Mouse (Mus musculus): Measurements from ENCODE around the gene Irf2. TPM values are rescaled to one million over a fixed set of nuclear protein-coding genes. Genes with fewer than 3 reads are reported as not detected.
A peak's percentile ranks its signal among the peaks of the same experiment; 100 is the strongest.

Irf2 gene
- total and polyA plus RNA-seq, 3 experiments: 4.9 to 19.4 TPM; not detected in 1

DNA sequence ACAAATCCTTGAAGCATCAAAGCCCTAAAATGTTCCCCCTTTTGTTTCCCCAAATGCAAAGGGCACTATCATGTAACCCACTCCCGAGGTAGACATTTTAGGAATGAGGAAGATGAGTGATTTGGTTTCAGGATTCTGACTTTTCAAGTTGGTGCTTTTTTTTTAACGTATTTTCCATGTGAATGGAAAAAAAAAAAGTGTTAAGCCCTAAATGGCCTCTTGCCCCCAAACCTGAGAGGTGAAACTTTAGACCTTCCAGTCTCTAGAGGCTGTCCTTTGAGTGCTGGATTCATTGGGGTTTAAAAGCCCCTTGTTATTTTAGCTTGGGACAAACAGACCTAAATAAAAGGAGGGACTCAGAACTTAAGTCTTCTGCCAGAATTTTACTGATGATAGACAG, 109.9 kb downstream of the Irf2 start:
- Histone ChIP-seq H3K79me2 (ENCODE audit: control insufficient read depth, insufficient read depth, low read length, poor library complexity) (no peaks in the 10 kb centered on the region), H3K36me3 (ENCODE audit: control insufficient read depth in 1 of 2, insufficient read depth in 2 of 2, low read length in 2 of 2) (peaks cover 3 to 26% of the 10 kb centered on the region in 2 experiments; a peak in 3 of 4 replicates), H3K4me1 (ENCODE audit: control insufficient read depth in 1 of 2, insufficient read depth in 2 of 2, low read length in 2 of 2) (peaks cover 9 to 36% of the 10 kb centered on the region in 2 experiments), H3K27ac (ENCODE audit: control insufficient read depth, low read depth, low read length) (no peak overlapping the region), H3K27me3 (ENCODE audit: control insufficient read depth in 1 of 2, insufficient read depth in 2 of 2, low read length in 2 of 2) (no peaks in the 10 kb centered on the region), H3K4me3 (ENCODE audit: control insufficient read depth in 1 of 2, insufficient read depth in 1 of 2, low read depth in 2 of 2, low read length in 2 of 2) (no peak overlapping the region), H3K9me3 (replicated peaks; ENCODE audit: insufficient read depth, low read length) (no peaks in the 10 kb centered on the region), H3K9ac (ENCODE audit: control insufficient read depth, low read depth, low read length, poor library complexity, severe bottlenecking) (no peak overlapping the region)
- DNase-seq (ENCODE audit: low read depth, low spot score): no peak
- TF ChIP-seq ELF1 (IDR thresholded peaks at IDR 0.05; ENCODE audit: low read depth, low read length) (no peak), UBTF (IDR thresholded peaks at IDR 0.05; ENCODE audit: borderline replicate concordance, insufficient read depth, low read depth, low read length) (no peak), USF1 (IDR thresholded peaks at IDR 0.05; ENCODE audit: low read depth, low read length) (no peak), SIN3A (IDR thresholded peaks at IDR 0.05; ENCODE audit: low read length) (no peak), MAFK (IDR thresholded peaks at IDR 0.05; ENCODE audit: borderline replicate concordance, low read depth, low read length) (no peak)

DNA sequence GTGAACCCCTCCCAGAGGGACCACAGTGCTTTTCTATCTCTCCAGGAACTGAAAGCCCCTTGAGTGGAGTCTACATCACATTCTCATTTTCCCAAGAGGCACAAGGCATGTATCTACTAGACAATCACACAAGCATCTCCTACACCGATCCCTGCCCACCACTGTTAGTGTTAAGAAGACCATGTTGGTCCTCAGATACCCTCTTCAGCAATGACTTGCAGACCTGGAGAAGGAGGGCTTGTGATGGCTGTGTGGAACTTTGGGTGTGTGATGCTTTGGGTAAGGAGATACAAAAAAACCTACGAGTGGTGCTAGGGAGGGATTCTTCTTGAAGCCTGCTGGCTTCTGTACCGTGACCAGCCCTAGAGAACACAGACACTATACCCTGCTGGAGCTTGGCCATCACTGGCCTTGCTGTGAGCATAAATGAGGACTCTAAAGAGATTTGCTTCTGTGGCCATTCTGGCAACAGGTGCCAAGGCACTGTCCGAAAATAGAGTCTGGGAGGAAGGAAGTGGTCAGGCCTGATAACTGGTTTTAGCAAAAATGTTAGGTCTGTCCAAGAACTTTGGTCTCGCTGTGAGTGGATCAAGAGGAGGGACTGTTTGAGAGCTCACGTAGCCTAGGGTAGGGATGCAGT, 110.8 kb downstream of the Irf2 start:
- Histone ChIP-seq H3K79me2 (ENCODE audit: control insufficient read depth, insufficient read depth, low read length, poor library complexity) (no peaks in the 10 kb centered on the region), H3K4me3 (ENCODE audit: control insufficient read depth in 1 of 2, insufficient read depth in 1 of 2, low read depth in 2 of 2, low read length in 2 of 2) (no peak overlapping the region), H3K27me3 (ENCODE audit: control insufficient read depth in 1 of 2, insufficient read depth in 2 of 2, low read length in 2 of 2) (no peaks in the 10 kb centered on the region), H3K4me1 (ENCODE audit: control insufficient read depth in 1 of 2, insufficient read depth in 2 of 2, low read length in 2 of 2) (peaks cover 4 to 28% of the 10 kb centered on the region in 2 experiments), H3K27ac (ENCODE audit: control insufficient read depth, low read depth, low read length) (no peak overlapping the region), H3K36me3 (ENCODE audit: control insufficient read depth in 1 of 2, insufficient read depth in 2 of 2, low read length in 2 of 2) (peaks cover 0 to 21% of the 10 kb centered on the region in 2 experiments; a peak in 3 of 4 replicates), H3K9ac (ENCODE audit: control insufficient read depth, low read depth, low read length, poor library complexity, severe bottlenecking) (no peak overlapping the region), H3K9me3 (replicated peaks; ENCODE audit: insufficient read depth, low read length) (no peaks in the 10 kb centered on the region)
- DNase-seq (ENCODE audit: low read depth, low spot score): no peak
- TF ChIP-seq ZMIZ1 (IDR thresholded peaks at IDR 0.05; ENCODE audit: low read depth, low read length): no peak
- TF ChIP-seq RCOR1 (IDR thresholded peaks at IDR 0.05; ENCODE audit: low read depth, low read length): no peak
- TF ChIP-seq KAT2A (conservative IDR thresholded peaks at IDR 0.05; ENCODE audit: low read depth, low read length): no peak
- TF ChIP-seq UBTF (IDR thresholded peaks at IDR 0.05; ENCODE audit: borderline replicate concordance, insufficient read depth, low read depth, low read length): no peak
- no peak for TF ChIP-seq ELF1 (IDR thresholded peaks at IDR 0.05; ENCODE audit: low read depth, low read length)
- no peak for TF ChIP-seq GATA1 (IDR thresholded peaks at IDR 0.05; ENCODE audit: low read depth, low read length)
- TF ChIP-seq SMC3 (IDR thresholded peaks at IDR 0.05; ENCODE audit: low read depth, low read length): no peak
- TF ChIP-seq SIN3A (IDR thresholded peaks at IDR 0.05; ENCODE audit: low read length): no peak

DNA sequence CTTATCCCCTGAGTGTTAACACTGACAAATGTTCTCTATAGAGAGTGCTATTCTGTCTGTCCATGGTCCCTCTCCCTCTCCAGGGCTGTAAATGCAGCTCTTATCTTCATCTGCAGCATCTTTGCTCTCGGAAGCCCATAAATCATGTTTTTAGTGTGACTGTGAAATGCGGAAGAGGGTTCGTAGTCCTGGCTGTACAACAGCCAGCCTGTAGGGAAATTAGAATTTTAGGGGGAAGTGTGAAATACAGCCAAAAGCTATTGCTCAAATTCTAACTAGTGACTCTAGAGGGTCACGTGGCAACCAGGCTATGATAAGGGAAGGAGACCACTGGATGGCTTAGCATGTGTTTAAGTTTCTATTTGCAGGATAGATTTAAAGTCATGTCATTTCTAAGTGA, 112.0 kb downstream of the Irf2 start:
- H3K4me3 ChIP-seq (ENCODE audit: control insufficient read depth in 1 of 2, insufficient read depth in 1 of 2, low read depth in 2 of 2, low read length in 2 of 2): peak overlapping the region in 1 of 2 experiments; percentile 1; a peak in 1 of 4 replicates
- DNase-seq (ENCODE audit: low read depth, low spot score): peak; percentile 87
- TF ChIP-seq MEF2A (IDR thresholded peaks at IDR 0.05; ENCODE audit: extremely low read depth, insufficient replicate concordance, low read depth, low read length, poor library complexity, severe bottlenecking) (no peak), USF1 (IDR thresholded peaks at IDR 0.05; ENCODE audit: low read depth, low read length) (peak; percentile 97), USF2 (IDR thresholded peaks at IDR 0.05; ENCODE audit: borderline replicate concordance in 1 of 2, insufficient read depth in 1 of 2, low read depth in 1 of 2, low read length in 2 of 2) (peak; percentile 67 to 83), POLR2AphosphoS5 (IDR thresholded peaks at IDR 0.05; ENCODE audit: borderline replicate concordance, low read depth, low read length) (no peak), GATA1 (IDR thresholded peaks at IDR 0.05; ENCODE audit: low read depth, low read length) (peak; percentile 88), NRF1 (IDR thresholded peaks at IDR 0.05; ENCODE audit: insufficient read depth, low read depth, low read length, poor library complexity, severe bottlenecking) (no peak), JUND (IDR thresholded peaks at IDR 0.05; ENCODE audit: low read depth, low read length) (no peak), ZNF384 (IDR thresholded peaks at IDR 0.05; ENCODE audit: low read depth, low read length) (no peak), NELFE (IDR thresholded peaks at IDR 0.05; ENCODE audit: low read depth, low read length) (no peak), RAD21 (IDR thresholded peaks at IDR 0.05; ENCODE audit: low read depth, low read length) (no peak), TBP (IDR thresholded peaks at IDR 0.05; ENCODE audit: low read depth, low read length) (no peak), KAT2A (conservative IDR thresholded peaks at IDR 0.05; ENCODE audit: low read depth, low read length) (no peak), TAL1 (IDR thresholded peaks at IDR 0.05; ENCODE audit: low read length) (peak; percentile 61), MAZ (IDR thresholded peaks at IDR 0.05; ENCODE audit: low read depth, low read length) (no peak), CHD2 (IDR thresholded peaks at IDR 0.05; ENCODE audit: low read length) (no peak), ETS1 (IDR thresholded peaks at IDR 0.05; ENCODE audit: low read depth, low read length) (peak; percentile 84)

More for the DNA sequence above, 112.0 kb downstream of the Irf2 start:
- no peaks in the 10 kb centered on the region for H3K9me3 ChIP-seq (replicated peaks; ENCODE audit: insufficient read depth, low read length)
- peaks cover 4 to 28% of the 10 kb centered on the region in 2 experiments for H3K4me1 ChIP-seq (ENCODE audit: control insufficient read depth in 1 of 2, insufficient read depth in 2 of 2, low read length in 2 of 2)
- H3K79me2 ChIP-seq (ENCODE audit: control insufficient read depth, insufficient read depth, low read length, poor library complexity): no peaks in the 10 kb centered on the region
- peak overlapping the region; percentile 42; the same call in 1 of the 2 replicates for H3K27ac ChIP-seq (ENCODE audit: control insufficient read depth, low read depth, low read length)
- peak overlapping the region; percentile 17 for H3K9ac ChIP-seq (ENCODE audit: control insufficient read depth, low read depth, low read length, poor library complexity, severe bottlenecking)
- peaks cover 0 to 21% of the 10 kb centered on the region in 2 experiments; a peak in 2 of 4 replicates for H3K36me3 ChIP-seq (ENCODE audit: control insufficient read depth in 1 of 2, insufficient read depth in 2 of 2, low read length in 2 of 2)
- no peaks in the 10 kb centered on the region for H3K27me3 ChIP-seq (ENCODE audit: control insufficient read depth in 1 of 2, insufficient read depth in 2 of 2, low read length in 2 of 2)
